24 mouse cellular contexts compared by ENCODE assay signal in the genomic region with DNA sequence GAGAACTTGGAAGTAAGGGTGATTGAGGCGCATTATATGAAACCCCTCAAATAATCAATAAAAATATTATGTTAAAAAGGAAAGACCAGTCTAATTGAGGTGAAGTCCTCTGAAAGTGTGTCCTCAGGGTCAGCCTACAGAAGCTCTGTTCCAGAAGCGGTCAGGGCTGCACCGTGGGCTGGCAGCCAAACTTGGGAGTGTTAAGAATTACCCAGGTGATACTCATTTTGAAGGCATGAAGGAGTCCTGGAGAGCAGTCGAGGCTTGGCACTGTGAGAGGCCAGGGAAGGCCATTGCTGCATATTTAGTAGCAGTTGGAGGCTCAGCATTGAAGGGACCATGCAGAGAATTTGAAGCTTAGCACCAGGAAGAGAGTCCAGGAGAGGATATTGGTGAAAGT.
DNase-seq lines count a peak whose midpoint lies in the region; ATAC-seq lines count a peak whose summit lies in the region.
"Had no signal": no experiment of that assay in that cellular context is flagged by ENCODE, and none has a peak within 500 bp of the region (broad histone marks: within the 10 kb centered on the region; RNA-seq: fewer than 3 reads in every experiment).

No protein-coding gene starts in this region.

- H3K4me2 ChIP-seq in kidney, embryonic 16.5 days (replicated peaks; ENCODE audit: low read depth, low read length): no peak overlapping the region
- H3K4me2 ChIP-seq: embryonic facial prominence, embryonic 13.5 days; forebrain, embryonic 12.5 days; forebrain, embryonic 15.5 days; heart, embryonic 13.5 days; hindbrain, embryonic 12.5 days; hindbrain, embryonic 15.5 days had no signal

- no peaks in the 10 kb centered on the region for H3K4me1 ChIP-seq in kidney, embryonic 16.5 days (ENCODE audit: insufficient read depth, low read length)
- H3K4me1 ChIP-seq: embryonic facial prominence, embryonic 10.5 days; embryonic facial prominence, embryonic 13.5 days; forebrain, embryonic 12.5 days; forebrain, embryonic 15.5 days; heart, embryonic 13.5 days; hindbrain, embryonic 12.5 days; hindbrain, embryonic 15.5 days had no signal

- H3K9ac ChIP-seq in kidney, embryonic 16.5 days (replicated peaks; ENCODE audit: low read length): no peak overlapping the region
- H3K9ac ChIP-seq: embryonic facial prominence, embryonic 13.5 days; forebrain, embryonic 12.5 days; forebrain, embryonic 15.5 days; heart, embryonic 13.5 days; hindbrain, embryonic 12.5 days; hindbrain, embryonic 15.5 days had no signal

- intact Hi-C loops in heart, postnatal 25 days (cut with DNase I): no loop called here

- DNase-seq in kidney, adult 11 months: peak; percentile 82
- peak; percentile 81 to 86 for DNase-seq in kidney, adult 8-10 months
- peak; percentile 71 for DNase-seq in kidney, postnatal 14 days
- no peak for DNase-seq in heart, postnatal 25 days (ENCODE audit: low spot score)
- no peak for DNase-seq in right cerebral cortex, postnatal 25 days
- DNase-seq: adrenal gland, adult 8-10 months; adrenal gland, postnatal 25 days; cerebellum, adult 11-12 months; cerebellum, adult 8-10 months; cerebellum, postnatal 36 days; embryo, embryonic 11 days; gastrocnemius, postnatal 25 days; heart, adult 18-20 months; heart, postnatal 14 days had no signal

- no peaks in the 10 kb centered on the region for H3K27me3 ChIP-seq in kidney, embryonic 16.5 days (ENCODE audit: insufficient read depth, low read length)
- H3K27me3 ChIP-seq: embryonic facial prominence, embryonic 13.5 days; forebrain, embryonic 12.5 days; forebrain, embryonic 15.5 days; heart, embryonic 13.5 days; hindbrain, embryonic 12.5 days; hindbrain, embryonic 15.5 days had no signal

- H3K27ac ChIP-seq in kidney, embryonic 16.5 days (ENCODE audit: low read length): no peak overlapping the region
- H3K27ac ChIP-seq: embryonic facial prominence, embryonic 10.5 days; embryonic facial prominence, embryonic 13.5 days; forebrain, embryonic 12.5 days; forebrain, embryonic 15.5 days; heart, embryonic 13.5 days; hindbrain, embryonic 12.5 days; hindbrain, embryonic 15.5 days had no signal

- no peaks in the 10 kb centered on the region for H3K36me3 ChIP-seq in kidney, embryonic 16.5 days (ENCODE audit: insufficient read depth, low read length)
- H3K36me3 ChIP-seq: embryonic facial prominence, embryonic 10.5 days; embryonic facial prominence, embryonic 13.5 days; forebrain, embryonic 12.5 days; forebrain, embryonic 15.5 days; heart, embryonic 13.5 days; hindbrain, embryonic 12.5 days; hindbrain, embryonic 15.5 days had no signal

- no peak for ATAC-seq in kidney, embryonic 16.5 days (ENCODE audit: low FRiP score, low TSS enrichment)
- ATAC-seq: activated CD4-positive, CD25-positive, alpha-beta regulatory T cell, adult 4 months; forebrain, embryonic 15.5 days had no signal

- H3K4me3 ChIP-seq in kidney, embryonic 16.5 days (ENCODE audit: low read length): no peak overlapping the region
- H3K4me3 ChIP-seq: embryonic facial prominence, embryonic 10.5 days; embryonic facial prominence, embryonic 13.5 days; erythroblast, embryonic 14.5 days; forebrain, embryonic 12.5 days; forebrain, embryonic 15.5 days; heart, embryonic 13.5 days; hindbrain, embryonic 12.5 days; hindbrain, embryonic 15.5 days had no signal

- 80% methylated on average over 4 of the region's 4 CpGs for WGBS in kidney, embryonic 16.5 days

- H3K9me3 ChIP-seq in kidney, embryonic 16.5 days (ENCODE audit: low read length): no peaks in the 10 kb centered on the region
- H3K9me3 ChIP-seq: embryonic facial prominence, embryonic 10.5 days; embryonic facial prominence, embryonic 13.5 days; forebrain, embryonic 12.5 days; forebrain, embryonic 15.5 days; heart, embryonic 13.5 days; hindbrain, embryonic 12.5 days; hindbrain, embryonic 15.5 days had no signal

Comparison
In these comparisons a context has a peak if more than half of its experiments do, and no peak if none do; other contexts are left out.
1. DNase-seq: peak in kidney, adult 11 months (single experiment), kidney, adult 8-10 months (2 of 2) and kidney, postnatal 14 days (single experiment); none in heart, postnatal 25 days (single experiment) and right cerebral cortex, postnatal 25 days (single experiment).